Mouse (Mus musculus): ENCODE measurements at regions not wholly inside any gene's neighbourhood (a gene's known extent, or its start where the extent isn't known, plus 50 kb on each side); places are given as distances from the start of the nearest gene placed in this dataset.

DNA sequence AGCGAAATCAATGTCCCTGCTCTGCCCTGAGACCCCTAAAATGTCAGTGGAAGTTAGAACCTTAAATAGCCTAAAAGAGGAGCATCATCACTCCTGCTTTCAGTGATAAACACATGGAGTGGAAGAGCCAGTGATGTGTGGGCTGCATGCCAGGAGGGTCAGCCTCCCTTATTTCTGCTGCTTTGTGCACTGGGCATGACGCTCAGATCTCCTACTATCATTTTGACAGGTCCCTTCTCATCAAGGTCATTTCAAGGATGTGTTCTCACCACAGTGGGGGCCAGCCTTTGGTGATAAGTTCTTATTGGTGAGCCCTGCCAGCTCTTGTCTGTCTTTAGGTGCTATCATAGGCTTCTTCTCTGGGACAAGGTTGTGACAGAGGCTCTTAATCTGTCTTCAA lies 215.5 kb upstream of the Dynlrb2 start:
- DNase-seq = no peak

DNA sequence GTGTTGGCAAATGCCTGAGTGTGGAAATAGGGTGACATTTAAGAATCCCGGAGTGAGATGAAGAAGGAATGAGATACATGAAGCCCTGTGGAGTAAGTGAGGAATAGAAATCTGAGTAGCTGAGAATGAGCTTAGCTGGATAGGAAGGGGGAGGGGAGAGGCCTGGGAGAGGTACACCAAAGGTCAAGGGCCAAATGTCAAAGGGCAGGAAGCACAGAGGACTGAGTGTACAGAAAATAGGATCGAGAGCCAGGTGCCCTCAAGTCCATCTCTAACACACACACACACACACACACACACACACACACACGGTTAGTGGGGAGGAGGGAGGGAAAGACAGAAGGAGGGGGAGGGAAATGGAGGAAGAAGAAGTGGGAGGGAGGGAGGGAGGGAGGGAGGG lies 220.8 kb upstream of the Dynlrb2 start:
- DNase-seq = no peak

DNA sequence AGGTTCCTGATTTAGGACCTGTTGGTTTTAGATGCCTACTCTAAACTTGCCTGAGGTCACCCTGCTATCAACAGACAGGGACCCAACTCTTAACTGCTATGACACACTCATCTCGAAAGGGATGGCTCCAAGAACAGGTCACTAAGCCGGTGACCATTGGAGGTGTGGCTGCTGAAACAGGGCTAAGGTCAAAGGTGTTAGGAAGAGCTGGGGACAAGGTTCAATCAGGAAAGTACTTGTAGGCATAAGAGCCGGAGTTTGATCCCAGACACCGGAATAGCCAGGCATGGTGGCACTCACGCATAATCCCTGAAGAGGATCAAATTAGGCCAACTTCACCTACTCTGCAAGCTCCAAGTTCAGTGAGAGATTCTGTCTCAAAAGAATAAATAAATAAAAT lies 222.4 kb upstream of the Dynlrb2 start:
- no peak for DNase-seq

DNA sequence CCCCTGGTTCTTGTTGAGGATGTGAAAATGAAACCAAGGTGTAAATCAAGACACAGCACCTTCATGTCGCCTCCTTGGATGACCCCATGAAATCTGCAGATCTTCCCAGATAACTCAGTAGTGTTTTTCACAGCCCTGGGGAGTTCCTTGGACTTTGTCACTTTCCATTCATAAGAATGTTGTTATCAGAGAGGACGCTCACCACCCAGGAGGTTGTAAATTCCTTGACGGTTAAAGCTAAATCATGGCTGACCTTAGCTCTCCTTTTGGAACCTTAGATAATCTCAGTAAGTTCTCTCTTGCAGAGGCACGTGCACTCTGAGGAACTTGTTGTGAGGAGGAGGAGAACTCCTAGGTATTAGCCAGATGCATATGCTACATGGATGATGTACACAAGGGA lies 229.8 kb upstream of the Dynlrb2 start:
- no peak for DNase-seq

DNA sequence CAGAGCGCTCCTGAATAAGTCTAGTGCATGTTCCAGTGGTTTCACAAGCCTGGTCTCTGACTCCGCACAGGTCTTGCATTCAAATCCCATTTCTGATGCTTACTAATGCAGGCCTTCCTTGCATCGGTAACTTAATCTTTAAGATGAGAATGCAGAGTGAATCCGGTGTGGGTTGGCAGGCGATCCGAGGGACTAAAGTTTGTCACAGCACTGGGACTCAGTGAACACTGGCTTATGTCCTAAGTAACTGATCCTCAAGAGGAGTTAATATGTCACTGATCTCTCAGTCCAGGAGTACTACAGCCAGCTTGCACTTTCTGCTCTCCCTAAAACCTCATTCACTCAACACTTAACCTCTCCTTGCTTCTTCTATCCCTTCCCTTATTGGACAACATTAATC lies 233.5 kb upstream of the Dynlrb2 start:
- no peak for DNase-seq

DNA sequence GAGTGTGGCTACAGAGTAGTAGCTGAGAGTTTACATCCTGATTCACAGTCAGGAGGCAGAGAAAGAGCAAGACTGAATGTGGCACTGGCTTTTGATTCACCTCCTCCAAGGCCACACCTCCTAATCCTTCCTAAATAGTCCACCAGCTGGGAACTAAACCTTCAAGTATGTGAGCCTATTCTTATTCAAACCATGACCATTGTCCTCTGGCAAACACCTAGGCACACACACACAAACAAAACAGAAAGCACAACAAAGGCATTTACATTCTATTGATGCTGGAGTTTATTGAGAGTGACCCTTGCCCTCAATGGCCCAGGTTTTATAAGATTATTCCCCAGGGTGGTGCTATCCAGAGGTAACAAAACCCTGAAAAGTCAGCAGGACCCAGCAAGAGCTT lies 235.4 kb upstream of the Dynlrb2 start:
- no peak for DNase-seq

DNA sequence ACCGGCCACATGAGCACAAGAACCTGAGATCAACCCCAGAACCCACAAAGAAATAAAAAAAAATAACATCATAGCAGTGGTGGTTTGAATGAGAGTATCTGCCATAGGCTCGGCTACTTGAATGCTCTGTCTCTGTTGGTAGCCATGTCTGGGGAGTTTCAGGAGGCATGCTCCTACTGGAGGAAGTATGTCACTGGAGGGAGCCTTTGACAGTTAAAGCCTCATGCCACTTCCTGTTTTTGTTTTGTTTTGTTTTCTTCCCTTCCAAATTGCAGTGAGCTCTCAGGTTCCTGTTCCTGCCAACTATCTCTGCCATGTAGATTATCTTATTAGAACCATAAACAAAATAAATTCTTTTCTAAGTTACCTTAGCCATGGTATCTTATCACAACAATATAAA lies 236.1 kb upstream of the Dynlrb2 start:
- DNase-seq = no peak

DNA sequence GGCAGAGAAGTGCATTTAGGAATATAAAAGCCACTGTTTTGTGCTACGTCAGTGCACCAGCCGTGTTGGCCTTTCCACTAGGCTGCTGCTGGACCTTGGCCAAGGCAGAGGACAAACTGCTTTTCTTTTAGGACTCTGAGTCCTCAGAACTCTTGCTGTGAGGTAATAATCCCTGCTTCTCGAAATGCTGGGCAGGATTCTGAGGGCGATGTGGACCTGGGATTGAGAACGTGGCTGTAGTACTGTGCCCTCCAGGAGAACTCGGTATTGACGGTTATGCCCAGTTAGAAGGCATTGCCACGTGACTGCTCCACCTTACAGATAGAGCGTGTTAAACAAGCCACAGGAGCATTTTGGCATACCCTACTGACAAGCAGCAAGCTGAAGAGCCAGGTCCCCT lies 236.6 kb upstream of the Dynlrb2 start:
- DNase-seq = peak; percentile 40

DNA sequence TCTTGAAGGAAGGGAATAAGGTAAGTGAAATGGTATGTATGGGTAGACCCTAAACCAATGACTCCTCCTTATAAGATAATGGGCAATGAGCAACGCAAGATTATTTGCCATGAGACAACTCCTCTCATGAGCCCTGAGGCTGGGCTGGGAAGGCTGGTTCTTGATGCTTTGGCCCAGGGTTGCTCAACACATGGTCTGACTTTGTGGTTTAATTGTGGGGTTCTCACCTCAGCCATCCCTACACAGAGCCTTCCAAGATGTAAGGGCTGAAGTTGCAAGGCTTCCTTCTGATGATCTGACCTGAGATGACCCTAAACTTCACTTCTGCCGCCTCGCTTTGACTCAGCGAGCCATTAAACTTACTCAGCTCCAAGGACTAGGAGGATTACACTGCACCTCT lies 237.8 kb upstream of the Dynlrb2 start:
- no peak for DNase-seq

DNA sequence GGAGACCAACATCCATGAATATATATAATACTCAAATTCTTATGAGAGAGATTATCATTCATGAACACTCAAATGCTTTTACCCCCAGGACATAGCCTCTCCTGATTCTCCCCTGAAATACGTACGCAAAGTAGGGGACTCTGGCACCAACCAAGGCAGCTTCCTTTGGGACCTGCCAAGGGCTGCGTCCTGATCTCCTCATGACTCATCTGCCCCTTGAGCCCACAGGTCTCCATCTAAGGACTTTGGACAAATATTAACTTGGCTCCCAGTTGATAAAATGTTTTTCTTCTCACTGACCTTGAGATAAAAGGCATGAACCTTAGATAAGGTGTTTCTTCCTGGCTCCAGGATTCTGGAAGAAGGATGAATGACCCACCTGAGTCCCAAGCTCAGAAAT lies 239.2 kb upstream of the Dynlrb2 start:
- no peak for DNase-seq

DNA sequence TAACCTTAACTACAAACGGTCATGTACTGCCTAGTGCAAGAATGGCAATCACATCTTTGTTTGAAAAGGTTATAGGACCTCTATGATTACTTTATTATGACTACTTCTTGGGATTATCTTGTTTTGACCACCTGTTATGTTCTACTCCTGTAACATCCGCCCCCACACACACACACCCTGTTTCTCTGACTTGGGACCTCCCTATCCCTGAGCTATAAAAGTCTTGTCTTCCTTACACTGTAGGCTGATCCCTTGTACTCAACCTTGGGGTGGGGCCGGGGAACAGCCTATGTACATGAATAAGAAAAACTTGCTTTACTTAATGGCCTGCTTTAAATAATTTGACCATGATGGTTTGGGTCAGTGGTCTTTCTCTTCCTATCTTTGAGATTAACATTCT lies 240.7 kb upstream of the Dynlrb2 start:
- no peak for DNase-seq

DNA sequence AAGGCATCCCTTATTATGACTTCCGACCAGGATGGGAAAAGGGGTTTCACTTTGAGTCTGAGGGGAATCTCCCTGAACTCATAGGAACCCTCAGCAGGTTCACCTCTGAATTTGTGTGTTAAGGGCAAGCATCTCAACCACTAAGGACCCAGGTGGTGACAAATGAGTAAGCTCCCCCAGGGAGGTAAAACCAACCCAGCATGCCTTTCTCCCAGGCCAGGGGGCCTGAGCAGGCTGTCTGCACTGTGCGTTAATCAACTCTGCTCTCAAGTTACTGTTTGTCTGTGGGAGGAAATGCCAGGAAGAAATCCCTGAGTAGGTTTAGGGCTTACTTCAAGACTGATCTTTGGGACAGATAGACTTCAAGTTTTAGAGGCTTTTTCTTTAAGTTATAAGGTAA lies 243.5 kb upstream of the Dynlrb2 start:
- DNase-seq = no peak

DNA sequence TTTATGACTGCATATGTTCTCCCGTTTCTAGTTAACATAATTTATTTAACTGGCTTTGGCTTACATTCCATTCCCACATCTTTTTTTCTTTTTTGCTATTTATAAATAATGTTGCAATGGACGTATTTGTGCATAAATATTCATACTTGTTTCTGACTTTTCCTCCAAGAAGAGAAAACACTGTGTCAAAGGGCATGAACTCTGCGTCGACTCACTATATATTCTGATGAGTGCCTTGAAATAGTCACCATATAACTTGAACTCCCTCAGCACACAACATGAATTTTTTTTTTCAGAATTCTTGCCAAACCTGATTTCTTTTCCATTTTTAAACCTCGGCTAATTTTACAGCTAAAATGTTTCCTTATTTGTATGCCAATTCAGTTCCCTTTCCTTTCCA lies 249.4 kb upstream of the Dynlrb2 start:
- no peak for DNase-seq

DNA sequence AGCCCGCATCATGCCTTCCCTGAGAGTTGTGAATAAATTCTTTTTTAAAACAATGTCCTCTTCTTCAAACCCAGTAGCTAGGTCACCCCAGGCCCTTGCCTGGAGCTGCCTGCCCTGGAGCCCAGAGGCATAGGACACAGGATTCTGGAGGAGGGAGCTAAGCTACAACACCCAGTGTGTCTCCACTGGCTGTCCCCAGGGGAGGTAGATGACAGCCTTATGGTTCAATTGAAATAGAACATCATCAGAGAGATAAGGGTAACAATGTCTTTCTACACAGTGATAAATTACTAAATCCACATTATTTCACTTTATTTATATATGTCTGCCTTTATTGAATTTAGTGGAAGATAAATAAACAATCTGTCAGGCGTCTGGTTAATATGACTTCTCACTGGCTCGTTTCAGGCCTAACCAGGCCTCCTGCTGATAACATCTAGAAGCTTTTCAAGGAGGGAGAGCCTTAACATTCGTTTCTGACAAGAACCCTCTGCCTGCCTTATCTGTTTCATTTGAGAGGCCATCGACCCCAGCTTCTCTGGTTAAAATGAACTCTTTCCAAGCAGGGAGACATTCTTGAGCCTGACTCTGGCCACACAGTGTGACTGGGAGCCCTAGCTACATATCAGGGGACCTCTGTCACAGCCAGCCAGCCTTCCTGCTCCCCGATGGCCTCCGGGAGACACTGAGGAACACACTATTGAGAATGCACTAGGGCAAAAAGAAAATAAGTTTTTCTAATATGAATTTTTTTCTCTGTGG lies 252.1 kb upstream of the Dynlrb2 start:
- no peak for DNase-seq

DNA sequence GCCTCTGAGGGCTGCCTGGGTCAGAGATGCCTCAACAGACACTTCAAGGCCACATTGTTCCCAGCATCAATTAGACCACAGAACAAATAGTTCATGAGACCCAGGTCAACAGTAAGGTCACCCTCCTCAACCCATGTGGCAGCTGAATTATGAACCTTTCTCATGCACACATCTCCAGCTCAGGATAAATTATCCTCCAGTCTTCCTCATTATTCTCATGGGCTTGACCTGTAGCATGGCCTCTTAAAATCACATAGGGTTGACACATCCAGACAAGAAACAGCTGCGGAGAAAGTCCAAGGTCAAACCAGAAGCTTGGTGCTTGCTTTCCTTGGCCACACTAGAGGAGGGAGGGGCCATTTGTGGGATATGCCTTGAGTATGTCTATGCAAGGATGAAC lies 256.4 kb upstream of the Dynlrb2 start:
- DNase-seq = no peak

DNA sequence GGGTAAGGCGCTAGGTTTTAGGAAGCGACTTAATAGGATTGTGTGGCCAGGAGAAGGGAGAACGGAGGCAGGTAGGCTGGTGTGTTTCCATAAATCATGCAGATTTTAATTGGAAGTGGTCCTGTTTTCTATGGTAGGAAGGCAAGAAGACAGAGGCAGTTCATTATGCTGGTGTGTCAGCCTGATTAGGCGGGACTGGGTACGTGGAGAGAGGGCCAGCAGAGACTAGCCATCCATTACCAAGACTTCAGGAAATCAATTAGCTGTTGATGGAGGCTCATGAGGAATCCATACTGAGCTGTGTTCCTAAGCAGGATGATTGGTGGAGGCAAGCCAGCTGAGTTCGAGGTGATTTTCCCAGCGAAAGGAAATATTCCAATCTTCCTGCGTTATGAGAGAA lies 261.3 kb upstream of the Dynlrb2 start:
- DNase-seq = no peak

DNA sequence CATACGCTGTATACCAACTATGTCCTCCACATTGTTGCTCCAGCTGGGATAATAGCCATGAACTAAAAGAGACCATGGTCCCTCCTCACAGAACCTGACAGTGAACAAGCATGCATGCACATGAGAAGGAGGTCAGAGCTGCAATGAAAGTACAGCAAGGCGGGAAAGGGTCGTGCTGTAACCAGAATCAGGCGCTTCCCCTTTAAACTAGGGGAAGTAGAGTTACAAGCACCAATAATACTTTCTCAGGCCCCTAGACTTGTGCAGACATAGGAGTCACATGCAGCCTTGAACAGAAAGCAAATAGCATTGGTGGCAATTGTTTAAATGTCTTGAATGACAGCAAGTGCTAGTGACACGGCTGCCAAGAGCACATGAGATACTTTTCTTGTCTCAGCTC lies 261.8 kb upstream of the Dynlrb2 start:
- no peak for DNase-seq

DNA sequence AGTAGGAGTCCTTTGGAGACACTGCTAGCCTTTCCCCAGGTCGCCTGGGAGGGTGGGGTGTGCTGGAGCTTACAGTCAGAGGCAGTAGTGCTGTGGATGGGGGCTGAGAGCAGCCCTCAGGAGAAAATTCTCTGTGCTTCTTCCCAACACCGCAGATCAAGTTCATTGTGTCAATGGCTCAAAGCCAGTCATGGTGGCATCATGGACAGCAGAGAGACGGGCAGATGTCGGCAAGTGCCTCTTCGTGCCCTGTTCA lies 262.9 kb upstream of the Dynlrb2 start:
- DNase-seq = no peak

DNA sequence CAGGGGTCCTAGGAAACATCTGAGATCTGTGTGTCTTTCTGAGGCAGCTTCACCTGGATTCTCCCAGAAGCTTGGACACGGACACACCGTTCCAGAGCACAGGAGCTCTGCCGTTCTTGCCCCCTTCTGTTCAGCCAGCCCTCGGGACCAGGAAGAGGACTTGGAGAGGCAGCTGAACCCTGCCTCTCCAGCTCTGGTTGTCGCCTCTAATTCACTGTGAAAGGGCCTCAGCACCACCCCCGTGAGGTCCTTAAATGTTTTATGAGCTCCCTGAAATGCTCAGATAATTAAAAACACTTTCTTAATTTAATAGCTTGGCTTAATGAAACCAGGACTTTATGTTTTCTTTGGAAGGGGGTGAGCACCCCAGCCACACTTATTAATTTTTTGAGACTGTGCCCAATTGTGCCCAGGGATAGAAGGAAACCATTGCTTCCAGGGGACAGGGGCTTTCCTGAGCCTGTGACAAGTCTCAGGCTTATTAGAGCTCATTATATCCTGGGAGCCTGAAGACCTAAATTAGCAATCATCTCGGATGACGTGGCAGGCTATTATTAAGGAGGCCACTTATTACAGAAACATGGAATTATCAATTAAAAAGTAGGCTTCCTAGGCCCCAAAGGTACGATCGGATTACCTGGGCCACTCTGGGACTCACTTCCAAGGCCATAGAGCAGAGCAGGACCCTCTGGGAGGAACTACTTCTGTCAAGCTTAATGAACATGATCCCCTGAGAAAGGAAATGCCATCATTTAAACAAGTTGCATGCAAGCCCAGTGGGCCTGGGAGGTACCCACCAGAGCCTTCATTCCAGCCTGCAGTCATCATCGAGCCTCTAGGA lies 263.4 kb upstream of the Dynlrb2 start:
- DNase-seq = no peak

DNA sequence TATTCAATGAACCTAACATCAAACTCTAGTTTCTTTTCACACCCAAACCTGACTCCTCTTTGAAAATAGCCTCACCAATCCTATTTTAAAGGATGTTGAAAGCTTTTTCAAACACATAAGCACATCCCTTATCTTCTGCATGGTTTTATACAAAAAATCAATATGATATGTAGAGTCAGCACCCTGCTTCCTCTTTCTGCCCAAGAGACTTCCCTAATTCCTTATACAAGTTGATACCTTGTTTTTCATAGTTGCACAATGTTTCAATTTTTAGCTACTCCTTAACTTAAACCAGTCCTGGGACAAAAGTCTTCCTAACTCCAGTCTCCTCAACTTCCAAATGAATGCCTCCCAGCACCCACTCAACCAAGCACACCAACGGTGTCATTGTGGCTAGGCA lies 266.1 kb upstream of the Dynlrb2 start:
- DNase-seq = no peak

DNA sequence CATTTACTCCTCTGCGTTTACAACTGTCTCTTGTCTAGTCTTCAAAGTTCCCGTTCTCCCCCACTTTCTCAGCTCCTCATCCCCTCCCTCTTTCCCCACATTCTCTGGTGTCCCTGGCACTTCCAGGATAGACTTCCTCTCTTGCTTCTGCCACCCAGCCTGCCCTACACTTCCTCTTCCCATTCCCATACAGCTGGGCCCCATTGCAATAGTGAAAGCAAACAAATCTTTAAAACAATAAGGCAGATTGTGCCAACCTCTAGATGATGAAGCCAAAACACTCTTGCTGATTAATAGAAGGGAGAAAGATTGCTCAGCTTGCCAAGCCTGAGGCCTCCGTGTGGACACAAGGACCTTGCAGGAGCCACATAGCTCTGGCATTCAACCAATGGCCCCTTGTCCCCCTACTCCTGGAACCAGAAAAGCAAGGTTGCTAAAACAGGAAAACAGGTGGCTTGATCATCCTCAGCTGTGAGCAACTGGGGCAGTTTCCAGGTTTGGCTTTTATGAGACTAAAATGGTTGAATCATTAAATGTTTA lies 267.1 kb upstream of the Dynlrb2 start:
- DNase-seq = peak; percentile 11

DNA sequence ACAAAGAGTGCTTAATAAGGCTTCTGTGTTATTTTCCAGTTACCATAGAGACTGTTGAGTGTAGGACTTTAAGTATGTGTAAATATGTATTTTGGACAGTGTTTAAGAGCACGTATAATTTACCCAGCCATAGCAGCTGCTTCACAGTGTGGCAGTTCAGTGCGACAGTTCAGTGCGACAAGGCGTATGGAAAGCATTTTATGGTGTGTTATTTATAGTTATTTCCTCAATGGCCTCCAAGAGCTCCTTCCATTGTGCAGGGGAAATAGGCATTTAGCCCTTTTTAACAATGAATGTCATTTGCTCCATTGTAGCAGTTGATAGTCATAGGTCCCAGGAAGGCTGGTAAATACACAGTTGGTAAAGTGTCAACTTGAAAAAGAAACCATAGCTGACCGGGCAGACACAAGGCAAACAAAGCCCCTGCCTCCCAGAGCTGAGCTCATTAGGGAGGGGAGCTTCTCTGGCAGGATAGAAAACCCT lies 275.1 kb upstream of the Dynlrb2 start:
- no peak for DNase-seq

DNA sequence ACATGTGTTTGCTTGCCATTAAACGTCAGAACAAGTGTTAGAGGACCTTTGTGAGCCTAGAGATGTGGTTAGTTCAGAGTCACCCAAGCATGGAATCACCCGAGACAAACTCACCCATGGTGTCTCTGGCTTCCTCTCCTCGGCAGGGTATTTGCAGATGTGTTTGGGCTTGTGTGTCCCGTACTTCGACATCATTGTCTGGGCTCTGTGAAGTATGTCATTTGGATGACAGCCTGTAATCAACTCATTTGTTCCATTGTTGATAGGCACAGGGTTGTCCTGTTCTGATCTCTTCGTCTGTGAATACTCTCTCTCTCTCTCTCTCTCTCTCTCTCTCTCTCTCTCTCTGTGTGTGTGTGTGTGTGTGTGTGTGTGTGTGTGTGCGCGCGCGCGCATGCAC lies 277.8 kb upstream of the Dynlrb2 start:
- DNase-seq = no peak

DNA sequence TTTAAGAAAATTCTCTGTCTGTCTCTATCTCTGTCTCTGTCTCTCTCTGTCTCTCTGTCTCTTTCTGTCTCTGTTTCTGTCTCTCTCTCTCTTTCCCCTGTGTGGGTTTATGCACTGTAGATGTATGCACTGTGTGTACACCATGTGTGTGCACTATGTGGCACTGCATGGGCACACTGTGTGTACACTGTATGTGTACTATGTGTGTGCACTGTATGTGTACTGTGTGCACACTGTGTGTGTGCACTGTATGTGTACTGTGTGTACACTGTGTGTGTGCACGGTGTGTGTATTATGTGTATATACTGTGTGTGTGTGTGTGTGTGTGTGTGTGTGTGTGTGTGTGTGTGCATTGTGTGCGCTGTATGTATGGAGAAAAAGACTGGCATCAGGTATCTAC lies 281.5 kb upstream of the Dynlrb2 start:
- DNase-seq = no peak

DNA sequence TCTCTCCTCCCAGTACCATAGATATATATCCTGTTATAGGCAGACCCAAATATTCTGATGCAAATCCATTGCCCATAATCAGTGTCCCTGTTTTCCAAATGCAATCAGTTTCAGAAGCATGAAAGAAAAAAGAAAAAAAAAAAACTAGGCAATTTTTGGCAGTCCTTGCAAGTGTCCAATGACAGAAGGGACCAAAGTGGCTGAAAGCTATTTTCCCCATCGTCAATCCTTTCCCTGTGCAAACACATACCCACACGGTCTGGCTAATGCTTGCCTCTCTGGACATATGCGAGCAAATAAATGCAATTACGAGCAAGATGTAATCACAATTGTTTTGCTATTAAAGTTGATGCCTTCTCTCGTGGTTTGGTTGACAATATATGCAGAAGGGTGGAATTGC lies 288.9 kb upstream of the Dynlrb2 start:
- DNase-seq = no peak

Data from cerebellum, adult 9-11 months (tissue).